Mouse (Mus musculus) thymus, adult 2 months (tissue): ENCODE measurements around the gene Tfdp2. TPM values are rescaled to one million over a fixed set of nuclear protein-coding genes. Genes with fewer than 3 reads are reported as not detected.

Source experiments
- DNase-seq: peaks from one replicate; pipeline ENCODE4 v3.0.0; 2021
- H3K27ac ChIP-seq: fragments of 200-500 bp; 2 replicates; pipeline ENCODE4 v1.5.1; 2012; ENCODE audit warnings: low read length, control low read depth; ENCODE audit not compliant: control insufficient read depth, insufficient read depth
- H3K27me3 ChIP-seq: fragments of 200-500 bp; 2 replicates; pipeline ENCODE4 v1.6.1; 2012; ENCODE audit warnings: mild to moderate bottlenecking, low read length, moderate library complexity, mixed read lengths; ENCODE audit not compliant: control insufficient read depth, insufficient read depth
- H3K36me3 ChIP-seq: fragments of 200-500 bp; 2 replicates; pipeline ENCODE4 v1.6.1; 2012; ENCODE audit warnings: mild to moderate bottlenecking, low read length, moderate library complexity; ENCODE audit not compliant: control insufficient read depth, insufficient read depth
- H3K4me1 ChIP-seq: fragments of 200-500 bp; replicated peaks from 2 replicates; pipeline ENCODE4 v1.6.1; 2012; ENCODE audit warnings: low read length; ENCODE audit not compliant: control insufficient read depth, insufficient read depth
- H3K4me3 ChIP-seq: fragments of 200-500 bp; 2 replicates; pipeline ENCODE4 v1.5.1; 2012; ENCODE audit warnings: mild to moderate bottlenecking, low read length, control low read depth, moderate library complexity; ENCODE audit not compliant: control insufficient read depth, insufficient read depth
- CTCF ChIP-seq: fragments of 200-500 bp; IDR thresholded peaks from 2 replicates; pipeline ENCODE4 v1.5.1; 2012; ENCODE audit warnings: mild to moderate bottlenecking, control low read depth, low read length, moderate library complexity, borderline replicate concordance; ENCODE audit not compliant: control insufficient read depth, poor library complexity, insufficient read depth; ENCODE audit errors: extremely low read depth
- POLR2A ChIP-seq: fragments of 200-500 bp; IDR thresholded peaks from 2 replicates; pipeline ENCODE4 v1.6.1; 2012; ENCODE audit warnings: mild to moderate bottlenecking, low read length, control low read depth, moderate library complexity; ENCODE audit not compliant: control insufficient read depth, poor library complexity, insufficient read depth; ENCODE audit errors: extremely low read depth
- WGBS: fragments of 180-500 bp; shearing (Covaris S2); methylation state at CpG from one replicate; pipeline ENCODE4 v1.1.7; 2018; 5-methylcytosine and 5-hydroxymethylcytosine counted together
- polyA plus RNA-seq: library from polyadenylated mRNA; depleted of rRNA; stranded (reverse); fragments of >200 nt; gene quantifications from 2 replicates; pipeline ENCODE4 v1.2.3, GENCODE M21; 2012; rRNA removed

The Tfdp2 gene
- polyA plus RNA-seq, 1 experiment, result 17.3 TPM

GRCm38 (mm10) chr9:96360056-96360455 is 164.0 kb downstream of the Tfdp2 start:
- TF ChIP-seq CTCF (no peak), POLR2A (no peak)
- H3K36me3 ChIP-seq, result no peaks in the 10 kb centered on the region
- 73% methylated on average over 3 of the region's 3 CpGs for WGBS
- no peaks in the 10 kb centered on the region for H3K27me3 ChIP-seq
- DNase-seq, result no peak
- H3K4me1 ChIP-seq, result peaks cover 5% of the 10 kb centered on the region
- no peak overlapping the region for H3K4me3 ChIP-seq
- no peak overlapping the region for H3K27ac ChIP-seq

GRCm38 (mm10) chr9:96363581-96364140 is 167.6 kb downstream of the Tfdp2 start:
- DNase-seq, result peak; percentile 48
- no peaks in the 10 kb centered on the region for H3K27me3 ChIP-seq
- H3K27ac ChIP-seq, result peak overlapping the region; percentile 27
- no peak for TF ChIP-seq CTCF
- no peak for TF ChIP-seq POLR2A
- H3K4me3 ChIP-seq, result peak overlapping the region; percentile 93
- H3K36me3 ChIP-seq, result no peaks in the 10 kb centered on the region
- WGBS, result under 1% methylated on average over 63 of the region's 64 CpGs
- H3K4me1 ChIP-seq, result peaks cover 5% of the 10 kb centered on the region

GRCm38 (mm10) chr9:96364141-96364838 is 168.2 kb downstream of the Tfdp2 start, which contains the start of gene Atp1b3:
Gene Atp1b3 (minus strand): TSS chr9:96364442.
- H3K27me3 ChIP-seq, result no peaks in the 10 kb centered on the region
- H3K36me3 ChIP-seq, result no peaks in the 10 kb centered on the region
- peak within 1 kb of the TSS; percentile 27 for H3K27ac ChIP-seq
- peak within 1 kb of the TSS; percentile 93 for H3K4me3 ChIP-seq
- peak; percentile 100 for DNase-seq
- TF ChIP-seq CTCF (peak; percentile 37; the same call in 1 of the 2 replicates), POLR2A (peak; percentile 88; the same call in 1 of the 2 replicates)
- peaks cover 5% of the 10 kb centered on the region for H3K4me1 ChIP-seq
- WGBS, result 3% methylated on average over 76 of the region's 81 CpGs

GRCm38 (mm10) chr9:96365271-96365872 is 169.3 kb downstream of the Tfdp2 start:
- Histone ChIP-seq H3K4me3 (no peak overlapping the region), H3K4me1 (peaks cover 11% of the 10 kb centered on the region), H3K36me3 (no peaks in the 10 kb centered on the region), H3K27ac (no peak overlapping the region), H3K27me3 (no peaks in the 10 kb centered on the region)
- DNase-seq, result no peak
- TF ChIP-seq CTCF, result no peak
- TF ChIP-seq POLR2A, result no peak
- 63% methylated on average over 6 of the region's 6 CpGs for WGBS

- H3K27ac ChIP-seq, result no peak overlapping the region
- DNase-seq, result no peak
- H3K36me3 ChIP-seq, result no peaks in the 10 kb centered on the region
- peaks cover 6% of the 10 kb centered on the region for H3K4me1 ChIP-seq
- H3K4me3 ChIP-seq, result no peak overlapping the region
- 28% methylated on average over 5 of the region's 5 CpGs for WGBS
- TF ChIP-seq POLR2A (no peak), CTCF (no peak)
- no peaks in the 10 kb centered on the region for H3K27me3 ChIP-seq
Observed at GRCm38 (mm10) chr9:96369654-96370384, 173.7 kb downstream of the Tfdp2 start.

GRCm38 (mm10) chr9:96371075-96371474 is 175.0 kb downstream of the Tfdp2 start:
- Histone ChIP-seq H3K36me3 (no peaks in the 10 kb centered on the region), H3K4me1 (peaks cover 6% of the 10 kb centered on the region), H3K27ac (no peak overlapping the region), H3K4me3 (no peak overlapping the region), H3K27me3 (no peaks in the 10 kb centered on the region)
- 94% methylated on average over 5 of the region's 5 CpGs for WGBS
- no peak for TF ChIP-seq POLR2A
- TF ChIP-seq CTCF, result no peak
- no peak for DNase-seq

Other genes with a start within 250 kb of the Tfdp2 start
- 15.7 and 16.2 TPM in 2 replicates for gene Xrn1, start 241.5 kb upstream of the Tfdp2 start, polyA plus RNA-seq
- gene Gk5, start 76.9 kb upstream of the Tfdp2 start, polyA plus RNA-seq, result 7.3 and 8.0 TPM in 2 replicates
- gene Atp1b3, start 168.2 kb downstream of the Tfdp2 start, polyA plus RNA-seq, result 78.5 and 117 TPM in 2 replicates